17 mouse cellular contexts compared by ENCODE assay signal in genomic region chr2:119916007-119916406, GRCm38 (mm10).
"Had no signal": no experiment of that assay in that cellular context is flagged by ENCODE, and none has a peak within 500 bp of the region (broad histone marks: within the 10 kb centered on the region; RNA-seq: fewer than 3 reads in every experiment).

No protein-coding gene starts in this region.

- DNase-seq: left cerebral cortex, postnatal 4 days; liver; liver, embryonic 13.5 days; liver, postnatal 0 days; lung, adult 18-20 months; lung, adult 2 months; lung, embryonic 14.5 days; lung, postnatal 10 days; lung, postnatal 14 days; lung, postnatal 36 days; lung, postnatal 4 days; midbrain, embryonic 14.5 days had no signal

- ATAC-seq: liver, embryonic 12.5 days; liver, postnatal 0 days; lung, postnatal 0 days; midbrain, embryonic 13.5 days; midbrain, embryonic 15.5 days; midbrain, embryonic 16.5 days had no signal
